Mouse (Mus musculus) lung, postnatal 14 days (tissue): Measurements from ENCODE around the gene Tekt3.

Source experiments
- DNase-seq: peaks from one replicate; pipeline ENCODE4 v3.0.0; 2021

The Tekt3 gene

GRCm38 (mm10) chr11:63061446-63061845 lies at the start of gene Tekt3:
Gene Tekt3, plus strand, starts transcription at chr11:63061654.
- DNase-seq: no peak

DNA sequence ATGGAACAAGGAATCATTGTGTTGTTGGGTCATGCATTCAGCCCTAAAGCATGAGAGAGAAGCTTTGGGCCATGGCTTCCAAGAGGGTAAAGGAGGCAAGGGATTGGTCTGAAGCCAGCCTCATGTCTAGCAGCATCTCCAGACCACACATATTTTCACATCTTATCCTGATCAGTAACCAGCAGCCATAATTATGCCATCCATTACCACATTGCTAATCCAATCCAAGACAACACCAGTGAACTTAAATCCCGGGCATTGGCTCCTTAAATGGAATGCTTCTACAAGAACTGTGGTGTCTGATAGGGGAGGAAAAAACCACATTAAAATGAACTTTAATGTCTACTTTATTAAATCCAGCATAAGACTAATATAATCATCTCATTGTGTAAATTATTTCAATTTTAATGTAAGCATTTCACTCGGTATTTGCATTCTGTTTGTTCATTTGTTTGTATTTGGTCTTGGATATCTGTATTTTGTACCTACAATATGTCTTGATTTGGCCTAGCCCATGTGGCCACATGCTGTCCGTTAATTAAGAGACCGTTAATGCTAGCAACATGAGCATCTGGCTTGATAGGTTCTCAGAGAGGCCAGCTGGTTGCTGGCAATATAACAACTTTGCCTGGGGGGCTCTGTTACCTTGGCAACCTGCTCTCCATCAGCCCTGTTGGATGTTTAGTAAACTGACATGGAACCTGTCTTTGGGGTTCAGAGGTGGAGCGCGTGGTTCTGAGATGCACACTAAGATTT lies 43.9 kb upstream of the Tekt3 start:
- DNase-seq: no peak

DNA sequence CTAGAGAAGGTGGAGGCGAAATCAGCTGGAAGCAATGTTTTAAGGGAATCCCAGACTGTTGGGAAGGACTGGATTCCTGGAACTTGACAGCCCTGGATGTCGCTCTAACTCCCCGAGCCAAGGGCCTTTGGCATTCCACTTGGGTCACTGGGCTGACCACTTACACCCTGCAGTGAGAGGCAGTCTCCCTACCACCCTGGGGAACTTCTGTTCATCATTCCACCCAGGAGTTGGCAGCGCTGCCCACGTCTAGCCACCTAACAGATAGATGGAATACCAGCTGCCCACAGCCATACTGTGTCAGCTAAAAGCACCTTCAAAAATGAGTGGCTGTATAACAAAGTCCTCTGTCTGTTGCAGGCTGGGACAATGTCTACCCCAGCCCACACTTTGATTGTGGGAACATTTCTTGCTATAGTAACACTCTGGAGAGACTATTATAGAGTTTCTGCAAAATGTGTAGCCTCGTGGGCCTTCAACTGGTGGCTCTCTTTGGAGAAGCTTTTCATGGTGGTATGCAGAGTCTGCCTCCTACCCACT lies 43.3 kb upstream of the Tekt3 start:
- DNase-seq: peak; percentile 46

DNA sequence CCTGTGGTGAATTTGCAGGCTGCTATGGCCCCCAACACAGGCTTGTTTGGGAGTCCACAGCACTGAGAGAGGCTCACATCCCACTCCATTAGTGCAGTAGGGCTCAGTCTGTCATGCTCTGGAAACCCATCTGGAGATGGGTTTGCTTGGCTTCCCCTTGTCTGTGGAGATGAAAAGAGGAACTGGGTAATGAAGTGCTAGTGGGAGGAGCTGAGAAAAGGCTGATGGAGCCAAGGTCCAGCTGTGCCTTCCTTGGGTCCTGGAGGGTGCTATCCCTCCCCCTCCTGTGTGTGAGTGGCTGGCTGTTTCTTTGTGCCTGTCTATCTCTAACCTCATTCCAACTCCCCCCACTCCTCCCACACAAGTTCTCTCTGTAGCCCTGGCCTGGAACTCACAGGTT lies 40.8 kb upstream of the Tekt3 start:
- DNase-seq: peak; percentile 63

DNA sequence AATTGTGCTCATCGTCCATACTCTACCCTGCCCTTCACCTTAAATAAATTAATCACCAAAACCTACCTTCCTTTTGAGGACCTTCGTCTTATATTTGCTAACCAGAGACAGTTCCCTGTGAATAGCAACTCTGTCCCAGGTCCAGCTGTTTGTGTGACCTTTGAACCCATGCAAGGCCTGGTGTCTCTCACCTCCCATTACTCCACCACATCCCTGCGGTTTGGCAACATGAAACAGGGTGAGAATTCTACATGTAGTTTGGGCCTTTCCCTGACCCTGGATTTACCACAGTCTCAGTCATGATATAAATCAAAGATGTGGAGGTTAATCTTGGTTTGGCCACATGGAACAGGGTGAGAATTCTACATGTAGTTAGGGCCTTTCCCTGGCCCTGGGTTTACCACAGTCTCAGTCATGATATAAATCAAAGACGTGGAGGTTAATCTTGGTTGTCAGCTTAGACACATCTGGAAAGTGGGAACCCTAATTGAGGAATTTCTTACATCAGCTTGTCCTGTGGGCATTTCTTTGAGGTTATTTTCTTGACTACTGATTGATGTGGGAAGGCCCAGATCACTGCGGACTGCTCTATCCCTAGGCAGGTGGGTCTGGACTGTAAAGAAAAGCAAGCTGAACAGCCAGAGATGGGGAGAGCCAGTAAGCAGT lies 40.2 kb upstream of the Tekt3 start:
- DNase-seq: no peak

GRCm38 (mm10) chr11:63023461-63023860 lies 38.0 kb upstream of the Tekt3 start:
- peak; percentile 60 for DNase-seq

- DNase-seq: no peak
Observed at GRCm38 (mm10) chr11:63024136-63024535, 37.3 kb upstream of the Tekt3 start.

- DNase-seq: no peak
Observed at GRCm38 (mm10) chr11:63025476-63025875, 36.0 kb upstream of the Tekt3 start.

DNA sequence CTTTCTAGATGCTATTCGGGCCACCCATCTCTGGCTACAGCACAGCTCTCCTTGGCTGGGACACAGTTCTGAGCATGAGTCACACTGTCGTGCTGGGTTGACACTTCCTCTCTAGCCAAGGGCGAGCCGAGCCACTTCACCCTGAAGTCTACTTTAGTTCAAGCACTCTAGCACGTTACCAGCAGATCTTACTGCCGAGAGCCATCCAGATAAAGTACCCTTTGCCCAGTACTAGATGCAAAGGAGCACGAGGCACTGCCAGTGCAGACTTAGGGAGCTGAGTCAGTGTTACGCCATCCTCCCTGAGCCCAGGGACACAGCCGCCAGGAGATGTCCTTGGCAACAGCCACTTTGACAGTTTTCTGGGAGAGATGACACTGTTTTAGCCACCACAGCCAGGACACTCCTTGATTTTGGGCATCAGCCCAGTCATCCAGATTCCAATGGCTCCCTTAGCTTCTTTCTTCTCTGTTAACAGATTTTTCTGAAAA lies 34.8 kb upstream of the Tekt3 start:
- peak; percentile 76 for DNase-seq

- no peak for DNase-seq
Observed at GRCm38 (mm10) chr11:63028131-63028530, 33.3 kb upstream of the Tekt3 start.

GRCm38 (mm10) chr11:63029148-63029714 lies 32.2 kb upstream of the Tekt3 start:
- DNase-seq: no peak

- DNase-seq: peak; percentile 36
Observed at GRCm38 (mm10) chr11:63029721-63030120, 31.7 kb upstream of the Tekt3 start.

DNA sequence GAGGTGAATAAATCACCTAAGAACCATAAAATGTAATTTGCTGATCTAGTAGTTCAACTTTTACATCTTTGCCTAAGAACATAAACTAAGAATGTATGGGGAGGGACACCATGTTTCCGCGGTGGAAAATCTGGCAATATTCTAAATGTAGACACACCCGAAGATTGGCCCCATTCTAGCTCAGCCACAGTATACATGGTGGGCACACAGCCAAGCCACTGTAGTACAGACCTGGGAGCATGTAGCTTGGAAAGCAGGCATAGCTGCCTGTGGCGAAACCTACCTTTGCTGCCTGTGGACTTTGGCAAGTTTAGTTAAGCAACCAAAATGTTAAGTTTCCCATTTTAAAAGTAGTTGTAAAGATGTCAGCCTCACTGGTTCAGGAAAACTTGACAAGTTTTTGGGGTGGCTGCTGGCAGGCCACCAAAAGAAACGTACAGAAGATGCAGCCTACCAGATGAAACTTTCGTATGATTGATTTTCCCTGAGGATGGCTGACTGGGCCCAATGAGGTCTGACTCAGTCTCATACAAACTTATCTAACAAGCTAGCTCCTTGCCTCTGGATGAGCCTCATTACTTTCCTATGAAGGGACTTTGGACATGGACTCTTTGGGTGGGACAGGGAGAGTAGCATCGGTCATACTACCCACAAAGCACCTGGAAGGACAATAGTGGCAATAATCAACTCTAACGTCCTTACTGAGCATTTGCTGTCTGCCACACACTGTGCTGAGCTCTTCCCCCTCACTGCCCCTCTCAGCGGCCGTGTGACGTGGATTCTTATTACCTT lies 25.8 kb upstream of the Tekt3 start:
- DNase-seq: no peak

DNA sequence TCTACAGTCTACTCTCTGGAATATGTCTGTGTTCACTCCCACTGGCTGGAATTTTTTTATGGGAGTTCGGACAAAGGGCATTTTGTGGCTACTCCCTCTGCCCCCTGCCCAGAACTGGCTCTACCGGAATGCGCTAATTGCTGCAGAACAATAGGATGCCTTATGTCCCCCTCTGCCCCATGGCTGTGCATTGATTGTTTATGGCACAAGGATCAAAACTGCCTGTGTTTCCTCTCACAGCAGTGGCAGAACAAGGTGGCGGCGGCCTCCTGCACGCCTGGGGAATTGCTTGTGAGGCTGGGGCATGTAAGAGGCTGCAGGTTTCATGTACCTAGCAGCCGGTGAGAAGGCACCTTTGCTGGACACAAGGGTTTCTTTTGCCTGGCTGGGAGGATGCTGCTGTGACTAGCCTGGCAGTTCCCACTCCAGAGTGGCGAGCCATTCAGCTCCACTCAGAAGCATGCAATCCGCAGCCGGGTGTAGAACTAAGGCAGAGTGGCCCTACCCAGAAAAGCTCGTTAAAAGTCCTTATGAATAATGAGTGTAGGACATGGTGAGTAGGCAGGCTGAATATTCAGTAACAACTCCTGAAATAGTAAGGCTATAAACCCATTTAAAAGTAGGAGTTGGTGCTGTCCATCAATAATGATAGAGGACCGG lies 21.3 kb upstream of the Tekt3 start:
- no peak for DNase-seq

- DNase-seq: no peak
Observed at GRCm38 (mm10) chr11:63045771-63046170, 15.7 kb upstream of the Tekt3 start.

DNA sequence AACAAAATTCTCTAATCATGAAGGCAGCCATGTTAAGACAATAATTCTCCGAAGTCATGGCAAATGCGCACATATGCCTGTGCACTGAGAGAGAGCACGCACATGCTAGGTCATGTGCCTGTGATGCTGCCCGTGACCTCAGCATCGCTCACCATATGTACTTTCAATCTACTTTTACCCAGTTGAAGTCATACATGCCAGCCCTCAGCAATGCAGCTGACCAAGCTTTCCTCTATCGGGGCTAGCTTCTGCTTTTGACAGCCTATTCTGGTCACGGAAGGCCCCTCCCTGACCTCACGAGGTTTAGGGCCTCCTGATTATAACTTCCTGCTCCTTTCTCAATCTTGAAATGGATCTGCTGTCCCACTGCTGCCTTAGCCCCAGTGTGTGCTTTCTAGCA lies 15.1 kb upstream of the Tekt3 start:
- DNase-seq: no peak

DNA sequence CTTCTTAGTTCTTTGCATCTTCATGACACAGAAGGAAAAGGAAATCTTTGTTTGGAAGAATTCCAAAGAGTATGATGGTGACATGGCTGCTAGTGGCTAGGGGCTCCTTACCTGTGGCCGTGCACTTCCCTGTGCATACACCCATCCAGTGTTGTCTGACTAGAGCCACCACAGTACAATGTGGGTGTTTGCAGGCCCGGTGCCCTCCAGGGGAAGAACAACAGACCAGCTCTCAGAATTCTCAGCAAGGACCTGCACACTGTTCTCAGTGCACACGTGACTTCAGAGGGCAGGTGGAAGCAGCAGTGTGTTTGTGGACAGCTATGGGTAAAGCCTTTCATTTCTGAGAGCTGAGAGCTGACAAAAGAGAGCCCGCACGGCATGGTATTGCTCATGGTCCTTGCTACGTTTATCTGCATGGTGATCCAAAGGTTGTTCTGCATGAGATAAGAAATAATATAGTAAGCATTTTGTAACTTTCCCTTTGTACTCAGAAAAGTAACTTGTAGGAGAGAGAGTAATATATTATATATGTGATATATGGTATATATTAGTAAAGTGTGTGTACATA lies 11.0 kb upstream of the Tekt3 start:
- DNase-seq: no peak

GRCm38 (mm10) chr11:63051041-63051440 lies 10.4 kb upstream of the Tekt3 start:
- DNase-seq: no peak

- no peak for DNase-seq
Observed at GRCm38 (mm10) chr11:63051996-63052395, 9.5 kb upstream of the Tekt3 start.

DNA sequence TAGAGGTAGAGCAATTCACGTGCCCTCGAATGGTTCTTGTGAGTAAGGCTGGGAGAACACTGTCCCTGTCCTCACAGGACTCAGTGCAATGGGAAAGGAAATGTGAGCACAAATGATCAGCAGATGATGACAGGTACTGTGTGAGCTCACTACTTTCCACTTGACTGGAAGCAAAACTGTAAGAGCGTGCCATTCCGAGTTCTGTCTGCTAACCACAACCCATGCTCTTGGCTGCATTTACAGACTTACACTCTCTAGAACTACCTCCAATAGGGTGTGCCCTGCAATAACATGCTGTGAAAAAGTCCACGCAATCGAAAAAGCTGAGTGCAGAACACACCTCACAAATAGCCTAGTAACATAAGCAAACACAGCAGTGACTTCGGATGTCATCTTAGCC lies 5.9 kb upstream of the Tekt3 start:
- DNase-seq: no peak

GRCm38 (mm10) chr11:63058375-63058952 lies 3.0 kb upstream of the Tekt3 start:
- DNase-seq: no peak

GRCm38 (mm10) chr11:63059911-63060310 lies 1.5 kb upstream of the Tekt3 start:
- no peak for DNase-seq
